Mouse (Mus musculus) heart, postnatal 0 days (tissue): ENCODE results near the gene Mecom.

ENCODE experiments used
- CTCF ChIP-seq: IDR thresholded peaks from 2 replicates; pipeline ENCODE4 v1.5.1; 2016; ENCODE audit warnings: antibody characterized with exemption, control low read depth, low read depth
- EP300 ChIP-seq: IDR thresholded peaks from 2 replicates; pipeline ENCODE4 v1.6.1; 2016; ENCODE audit warnings: antibody characterized with exemption, low read depth

DNA sequence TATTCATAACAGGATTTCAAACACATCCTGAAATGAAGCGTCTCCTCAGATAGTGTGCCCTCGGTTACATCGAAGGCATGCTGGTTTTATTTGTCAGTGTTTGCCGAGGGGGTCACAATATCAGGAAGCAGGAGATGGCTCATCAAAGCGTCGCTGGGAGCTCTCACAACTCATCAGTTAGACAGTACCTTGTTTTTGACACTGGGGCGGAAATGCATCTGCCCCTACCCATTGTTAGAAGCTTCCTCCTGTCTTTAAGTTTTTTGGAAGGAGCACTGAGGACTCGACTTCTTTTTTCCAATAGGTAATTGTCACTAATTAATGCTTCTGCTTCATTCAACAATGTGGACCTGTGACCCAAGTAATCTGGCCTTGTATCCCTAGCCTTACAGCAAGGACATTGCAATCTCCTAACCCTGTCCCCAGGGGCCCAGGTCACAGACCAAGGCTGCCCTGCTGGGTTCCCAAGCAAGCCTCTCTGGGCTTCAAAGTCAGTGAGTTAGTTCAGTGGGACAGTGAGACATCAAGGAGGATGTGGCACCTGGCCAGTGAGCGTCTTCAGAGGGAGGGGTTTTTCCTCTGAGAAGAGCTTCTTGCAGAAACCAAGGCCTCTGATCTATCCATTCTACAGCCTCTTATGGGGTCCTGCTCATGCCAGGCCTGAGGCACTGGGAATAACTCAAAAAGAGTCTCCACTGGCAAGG is 89.7 kb downstream of the Mecom start:
- TF ChIP-seq EP300 (no peak), CTCF (no peak)
